Mouse (Mus musculus) midbrain, embryonic 11.5 days (tissue): ENCODE data around the gene Tcstv1. TPM values are rescaled to one million over a fixed set of nuclear protein-coding genes. Genes with fewer than 3 reads are reported as not detected.

Source experiments
- polyA plus RNA-seq: library from polyadenylated mRNA; unstranded; fragments of >200 nt; fragmentation: Nextera tagmentation; extraction: Ambion mirVana; gene quantifications from 2 replicates; pipeline ENCODE4 v1.2.1, GENCODE M21; 2014

The Tcstv1 gene
- polyA plus RNA-seq, 1 experiment from 2014 or later, result not detected

Other genes starting within 250 kb of the Tcstv1 start
- 516 and 569 TPM in 2 replicates for gene Hmgcs1, start 204.4 kb downstream of the Tcstv1 start, polyA plus RNA-seq
- 1.9 and 2.4 TPM in 2 replicates for gene Nim1k, start 138.9 kb downstream of the Tcstv1 start, polyA plus RNA-seq
- 44.2 and 49.4 TPM in 2 replicates for gene Zfp131, start 103.9 kb downstream of the Tcstv1 start, polyA plus RNA-seq
- not detected in 2 replicates for gene AF067063, start 64.6 kb downstream of the Tcstv1 start, polyA plus RNA-seq
- not detected in 2 replicates for gene D13Ertd608e, start 58.8 kb downstream of the Tcstv1 start, polyA plus RNA-seq
- not detected in 2 replicates for gene Gm21761, start 34.5 kb upstream of the Tcstv1 start, polyA plus RNA-seq
- gene B020031M17Rik, start 56.0 kb upstream of the Tcstv1 start, polyA plus RNA-seq, result not detected in 2 replicates
- gene Gm36079, start 132.2 kb upstream of the Tcstv1 start, polyA plus RNA-seq, result not detected in 2 replicates
- gene Gm21188, start 157.4 kb upstream of the Tcstv1 start, polyA plus RNA-seq, result not detected in 2 replicates
- not detected in 2 replicates for gene Gm20767, start 245.5 kb upstream of the Tcstv1 start, polyA plus RNA-seq